Mouse (Mus musculus) forebrain, embryonic 14.5 days (tissue): ENCODE measurements at regions not wholly inside any gene's neighbourhood (a gene's known extent, or its start where the extent isn't known, plus 50 kb on each side); places are given as distances from the start of the nearest gene placed in this dataset.

ENCODE experiments used
- ATAC-seq: fragments of 200-750 bp; cut with Nextera tagmentation; 2 replicates; pipeline ENCODE4 v1.8.0; 2017; ENCODE audit warnings: mild to moderate bottlenecking, moderate library complexity
- DNase-seq: peaks from one replicate; pipeline ENCODE4 v3.0.0-alpha.2; 2015; ENCODE audit warnings: low spot score
- H3K27ac ChIP-seq: fragments of 300-500 bp; sonication (generic); 2 replicates; pipeline ENCODE4 v1.5.1; 2014; ENCODE audit warnings: low read depth, mild to moderate bottlenecking, control low read depth, low read length, moderate library complexity
- H3K27me3 ChIP-seq: fragments of 300-500 bp; sonication (generic); replicated peaks from 2 replicates; pipeline ENCODE4 v1.6.1; 2014; ENCODE audit warnings: low read length, control low read depth, mixed read lengths; ENCODE audit not compliant: control insufficient read depth, insufficient read depth
- H3K36me3 ChIP-seq: fragments of 300-500 bp; sonication (generic); 2 replicates; pipeline ENCODE4 v1.6.1; 2014; ENCODE audit warnings: low read length, control low read depth; ENCODE audit not compliant: control insufficient read depth, insufficient read depth
- H3K4me1 ChIP-seq: fragments of 300-500 bp; sonication (generic); 2 replicates; pipeline ENCODE4 v1.6.1; 2014; ENCODE audit warnings: antibody characterized with exemption, low read length, control low read depth; ENCODE audit not compliant: control insufficient read depth, insufficient read depth
- H3K4me2 ChIP-seq: fragments of 300-500 bp; sonication (generic); 2 replicates; pipeline ENCODE4 v1.6.1; 2014; ENCODE audit warnings: mild to moderate bottlenecking, control low read depth, low read length
- H3K4me3 ChIP-seq: fragments of 300-500 bp; sonication (generic); 2 replicates; pipeline ENCODE4 v1.5.1; 2014; ENCODE audit warnings: low read depth, low read length, control low read depth
- H3K9ac ChIP-seq: fragments of 300-500 bp; sonication (generic); 2 replicates; pipeline ENCODE4 v1.6.1; 2014; ENCODE audit warnings: mild to moderate bottlenecking, low read length, control low read depth, moderate library complexity
- H3K9me3 ChIP-seq: fragments of 300-500 bp; sonication (generic); replicated peaks from 2 replicates; pipeline ENCODE4 v1.6.1; 2016; ENCODE audit warnings: low read length, control low read depth, mixed read lengths; ENCODE audit not compliant: control insufficient read depth
- WGBS: fragments of 180-500 bp; shearing (Covaris S2); extraction: QIAGEN DNeasy Blood & Tissue Kit; methylation state at CpG from one replicate; pipeline ENCODE4 v1.1.7; 2014; 5-methylcytosine and 5-hydroxymethylcytosine counted together

GRCm38 (mm10) chr10:112863808-112864207, 65.0 kb downstream of the Atxn7l3b start:
- ATAC-seq (no peak), DNase-seq (peak; percentile 33)
- Histone ChIP-seq H3K9me3 (no peaks in the 10 kb centered on the region), H3K4me3 (no peak overlapping the region), H3K9ac (no peak overlapping the region), H3K4me2 (no peak overlapping the region), H3K36me3 (no peaks in the 10 kb centered on the region), H3K27ac (no peak overlapping the region), H3K4me1 (no peaks in the 10 kb centered on the region), H3K27me3 (no peaks in the 10 kb centered on the region)

- H3K4me2 ChIP-seq, result no peak overlapping the region
- no peaks in the 10 kb centered on the region for H3K9me3 ChIP-seq
- H3K9ac ChIP-seq, result no peak overlapping the region
- DNase-seq (no peak), ATAC-seq (no peak)
- H3K4me3 ChIP-seq, result no peak overlapping the region
- 44% methylated on average over 2 of the region's 2 CpGs for WGBS
- H3K27ac ChIP-seq, result no peak overlapping the region
- H3K36me3 ChIP-seq, result no peaks in the 10 kb centered on the region
- no peaks in the 10 kb centered on the region for H3K4me1 ChIP-seq
- H3K27me3 ChIP-seq, result no peaks in the 10 kb centered on the region
Measured at GRCm38 (mm10) chr10:112863375-112863774, 65.4 kb downstream of the Atxn7l3b start.

DNA sequence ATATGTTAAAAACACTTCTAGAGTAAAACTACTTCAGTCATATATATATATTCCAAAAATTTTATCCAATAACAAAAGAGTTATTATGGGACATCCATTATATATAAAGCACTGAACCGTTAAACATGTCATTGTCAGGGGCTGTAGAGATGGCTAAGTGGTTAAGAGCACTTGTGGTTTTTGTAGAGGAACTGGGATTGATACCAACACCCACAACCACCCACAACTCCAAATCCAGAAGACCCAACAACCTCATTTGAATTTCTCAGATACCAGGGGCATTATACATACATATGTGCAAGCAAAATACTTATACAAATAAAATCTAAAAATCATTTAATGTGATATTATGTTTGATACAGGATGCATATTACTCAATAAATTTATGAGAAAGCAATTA, 76.8 kb downstream of the Atxn7l3b start:
- no peak for ATAC-seq
- Histone ChIP-seq H3K27ac (no peak overlapping the region), H3K4me2 (no peak overlapping the region), H3K4me1 (no peaks in the 10 kb centered on the region), H3K36me3 (no peaks in the 10 kb centered on the region), H3K9ac (no peak overlapping the region), H3K9me3 (no peaks in the 10 kb centered on the region), H3K27me3 (no peaks in the 10 kb centered on the region), H3K4me3 (no peak overlapping the region)
- 84% methylated on average over 1 of the region's 1 CpGs for WGBS
- DNase-seq, result no peak

DNA sequence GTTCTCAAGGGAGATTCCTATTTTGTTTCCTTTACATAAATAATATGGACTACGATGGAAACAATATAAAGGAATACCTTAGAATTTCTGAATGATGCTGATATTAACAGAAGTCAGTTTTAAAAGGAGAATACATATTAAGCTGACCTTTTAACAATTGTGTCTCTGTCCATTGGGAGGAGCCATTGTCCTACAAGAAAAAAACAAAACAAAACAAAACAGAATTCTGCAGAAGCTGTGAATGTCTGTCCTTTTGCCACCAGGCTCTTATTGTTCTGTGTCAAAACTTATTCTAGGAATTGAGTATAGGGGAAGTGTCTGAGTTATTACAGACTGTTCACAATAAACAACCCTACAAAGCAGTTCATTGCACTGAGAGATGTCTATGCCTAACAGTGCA, 82.6 kb downstream of the Atxn7l3b start:
- H3K4me1 ChIP-seq, result no peaks in the 10 kb centered on the region
- H3K27ac ChIP-seq, result no peak overlapping the region
- H3K27me3 ChIP-seq, result no peaks in the 10 kb centered on the region
- ATAC-seq (no peak), DNase-seq (peak; percentile 19)
- H3K9ac ChIP-seq, result no peak overlapping the region
- H3K36me3 ChIP-seq, result no peaks in the 10 kb centered on the region
- 86% methylated on average over 1 of the region's 1 CpGs for WGBS
- H3K4me3 ChIP-seq, result no peak overlapping the region
- no peak overlapping the region for H3K4me2 ChIP-seq
- H3K9me3 ChIP-seq, result no peaks in the 10 kb centered on the region

- 83% methylated on average over 11 of the region's 11 CpGs for WGBS
- ATAC-seq (no peak), DNase-seq (no peak)
- H3K36me3 ChIP-seq, result no peaks in the 10 kb centered on the region
- no peaks in the 10 kb centered on the region for H3K4me1 ChIP-seq
- H3K27me3 ChIP-seq, result no peaks in the 10 kb centered on the region
- H3K9me3 ChIP-seq, result no peaks in the 10 kb centered on the region
- no peak overlapping the region for H3K4me3 ChIP-seq
- no peak overlapping the region for H3K27ac ChIP-seq
- H3K9ac ChIP-seq, result no peak overlapping the region
- H3K4me2 ChIP-seq, result no peak overlapping the region
Measured at GRCm38 (mm10) chr10:112837400-112838035, 91.3 kb downstream of the Atxn7l3b start.

DNA sequence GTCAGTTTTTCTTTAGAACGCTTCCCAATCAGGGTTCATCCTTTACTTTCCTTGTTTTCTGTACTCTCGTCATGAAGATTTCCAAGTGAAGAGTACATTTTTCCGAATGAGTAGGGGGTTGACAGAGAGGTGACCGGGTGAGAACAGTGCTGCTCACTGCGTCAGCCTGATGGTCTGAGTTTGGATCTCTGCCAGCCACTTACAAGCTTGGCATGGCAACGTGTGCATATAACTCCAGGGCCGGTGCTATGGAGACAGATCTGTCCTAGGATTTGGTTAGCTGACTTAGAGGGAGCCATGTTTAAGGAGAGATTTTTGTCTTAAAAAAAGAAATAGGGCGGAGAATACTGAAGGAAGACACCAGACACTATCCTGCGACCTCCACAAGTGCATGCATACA, 92.8 kb downstream of the Atxn7l3b start:
- Histone ChIP-seq H3K4me3 (no peak overlapping the region), H3K27me3 (no peaks in the 10 kb centered on the region), H3K36me3 (no peaks in the 10 kb centered on the region), H3K9me3 (no peaks in the 10 kb centered on the region), H3K4me1 (no peaks in the 10 kb centered on the region), H3K4me2 (no peak overlapping the region), H3K9ac (no peak overlapping the region), H3K27ac (no peak overlapping the region)
- ATAC-seq (0 out of 2 replicates have a peak, but pooled peaks have one; percentile 34), DNase-seq (peak; percentile 10)
- WGBS, result 77% methylated on average over 9 of the region's 9 CpGs

- 86% methylated on average over 8 of the region's 8 CpGs for WGBS
Measured at GRCm38 (mm10) chr10:112835508-112835907, 93.3 kb downstream of the Atxn7l3b start.

GRCm38 (mm10) chr10:112810181-112810580, 118.6 kb downstream of the Atxn7l3b start:
- peak; percentile 43 for DNase-seq
- Histone ChIP-seq H3K27ac (no peak overlapping the region), H3K4me1 (no peaks in the 10 kb centered on the region), H3K27me3 (no peaks in the 10 kb centered on the region), H3K9me3 (no peaks in the 10 kb centered on the region), H3K36me3 (no peaks in the 10 kb centered on the region), H3K4me3 (no peak overlapping the region), H3K4me2 (no peak overlapping the region), H3K9ac (no peak overlapping the region)
- ATAC-seq, result peak; percentile 37; the same call in 1 of the 2 replicates
- WGBS, result 20% methylated on average over 1 of the region's 1 CpGs

More at GRCm38 (mm10) chr10:112835508-112835907, 93.3 kb downstream of the Atxn7l3b start:
- ATAC-seq (no peak), DNase-seq (no peak)
- Histone ChIP-seq H3K4me2 (no peak overlapping the region), H3K36me3 (no peaks in the 10 kb centered on the region), H3K4me3 (no peak overlapping the region), H3K9ac (no peak overlapping the region), H3K27ac (no peak overlapping the region), H3K27me3 (no peaks in the 10 kb centered on the region), H3K9me3 (no peaks in the 10 kb centered on the region), H3K4me1 (no peaks in the 10 kb centered on the region)

- peak; percentile 54 for DNase-seq
- WGBS, result 46% methylated on average over 6 of the region's 6 CpGs
- ATAC-seq, result no peak
Measured at GRCm38 (mm10) chr10:112803557-112803956, 125.2 kb downstream of the Atxn7l3b start.

More at GRCm38 (mm10) chr10:112803557-112803956, 125.2 kb downstream of the Atxn7l3b start:
- no peak overlapping the region for H3K4me3 ChIP-seq
- H3K4me2 ChIP-seq, result no peak overlapping the region
- H3K9me3 ChIP-seq, result no peaks in the 10 kb centered on the region
- H3K9ac ChIP-seq, result no peak overlapping the region
- H3K27me3 ChIP-seq, result no peaks in the 10 kb centered on the region
- no peaks in the 10 kb centered on the region for H3K36me3 ChIP-seq
- no peak overlapping the region for H3K27ac ChIP-seq
- no peaks in the 10 kb centered on the region for H3K4me1 ChIP-seq
